Mouse (Mus musculus): ENCODE measurements around the gene Ffar2. TPM values are rescaled to one million over a fixed set of nuclear protein-coding genes. Genes with fewer than 3 reads are reported as not detected.

Gene Ffar2
- total and polyA plus RNA-seq, 3 experiments = 0.31 to 0.33 TPM; not detected in 1

GRCm38 (mm10) chr7:30820854-30821445, 2.6 kb downstream of the Ffar2 start:
- ATAC-seq (ENCODE audit: extremely low read depth, insufficient number of reproducible peaks, low FRiP score, poor library complexity, severe bottlenecking) = no peak
- no peak overlapping the region for H3K4me3 ChIP-seq (ENCODE audit: low read depth, low read length)
- TF ChIP-seq TAL1 (conservative IDR thresholded peaks at IDR 0.05; ENCODE audit: low read depth, low read length) (no peak), GATA1 (IDR thresholded peaks at IDR 0.05; ENCODE audit: borderline replicate concordance, low read length) (no peak), POLR2AphosphoS5 (IDR thresholded peaks at IDR 0.05; ENCODE audit: insufficient replicate concordance, low read depth, low read length) (no peak), GATA2 (IDR thresholded peaks at IDR 0.05; ENCODE audit: borderline replicate concordance, low read depth, low read length) (no peak), CTCF (IDR thresholded peaks at IDR 0.05; ENCODE audit: low read depth, low read length) (no peak)
- DNase-seq (ENCODE audit: low spot score) = no peak
- no peaks in the 10 kb centered on the region for H3K9me3 ChIP-seq (replicated peaks)
- no peaks in the 10 kb centered on the region for H3K36me3 ChIP-seq (replicated peaks)
- no peaks in the 10 kb centered on the region for H3K4me1 ChIP-seq (ENCODE audit: insufficient read depth, low read depth, low read length)
- peaks cover 17% of the 10 kb centered on the region; the same call in 1 of the 2 replicates for H3K27me3 ChIP-seq (ENCODE audit: insufficient read depth, low read length)

DNA sequence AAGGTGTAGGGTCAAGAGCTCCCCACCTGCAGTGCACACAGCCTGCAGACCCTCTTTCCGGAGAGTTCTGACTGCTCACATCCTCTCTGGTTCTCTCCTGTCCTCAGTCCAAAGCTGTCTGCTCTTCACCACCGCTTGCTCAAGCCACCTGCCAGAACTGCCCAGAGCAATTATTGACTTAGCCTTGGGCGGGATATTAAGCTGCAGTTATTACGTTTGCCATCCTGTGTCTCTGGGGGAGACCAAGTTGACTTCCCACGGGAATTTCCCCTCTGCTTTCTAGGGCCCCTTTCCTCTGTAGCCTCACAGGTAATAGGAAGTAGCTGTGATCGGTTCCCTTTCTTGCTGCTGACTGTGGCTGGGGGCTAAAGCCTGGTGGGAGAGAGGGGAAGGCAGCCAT, 3.4 kb downstream of the Ffar2 start:
- Histone ChIP-seq H3K27me3 (ENCODE audit: insufficient read depth, low read length) (peaks cover 17% of the 10 kb centered on the region; the same call in 1 of the 2 replicates), H3K9me3 (replicated peaks) (no peaks in the 10 kb centered on the region), H3K36me3 (replicated peaks) (no peaks in the 10 kb centered on the region), H3K4me3 (ENCODE audit: low read depth, low read length) (no peak overlapping the region), H3K4me1 (ENCODE audit: insufficient read depth, low read depth, low read length) (no peaks in the 10 kb centered on the region)
- TF ChIP-seq CTCF (IDR thresholded peaks at IDR 0.05; ENCODE audit: low read depth, low read length) (no peak), GATA1 (IDR thresholded peaks at IDR 0.05; ENCODE audit: borderline replicate concordance, low read length) (no peak), POLR2AphosphoS5 (IDR thresholded peaks at IDR 0.05; ENCODE audit: insufficient replicate concordance, low read depth, low read length) (no peak), GATA2 (IDR thresholded peaks at IDR 0.05; ENCODE audit: borderline replicate concordance, low read depth, low read length) (no peak), TAL1 (conservative IDR thresholded peaks at IDR 0.05; ENCODE audit: low read depth, low read length) (no peak)
- DNase-seq (ENCODE audit: low spot score) = no peak
- no peak for ATAC-seq (ENCODE audit: extremely low read depth, insufficient number of reproducible peaks, low FRiP score, poor library complexity, severe bottlenecking)

GRCm38 (mm10) chr7:30812291-30812807, 11.2 kb downstream of the Ffar2 start:
- TF ChIP-seq POLR2AphosphoS5 (IDR thresholded peaks at IDR 0.05; ENCODE audit: insufficient replicate concordance, low read depth, low read length) (no peak), GATA1 (IDR thresholded peaks at IDR 0.05; ENCODE audit: borderline replicate concordance, low read length) (no peak)
- ATAC-seq (ENCODE audit: extremely low read depth, insufficient number of reproducible peaks, low FRiP score, poor library complexity, severe bottlenecking) (peak; percentile 8; the same call in 1 of the 2 replicates), DNase-seq (ENCODE audit: low spot score) (peak; percentile 11)
- Histone ChIP-seq H3K4me3 (ENCODE audit: low read depth, low read length) (no peak overlapping the region), H3K4me1 (ENCODE audit: insufficient read depth, low read depth, low read length) (no peaks in the 10 kb centered on the region), H3K36me3 (replicated peaks) (no peaks in the 10 kb centered on the region), H3K9me3 (replicated peaks) (no peaks in the 10 kb centered on the region), H3K27me3 (ENCODE audit: insufficient read depth, low read length) (0 out of 2 replicates have a peak, but pooled peaks cover 6% of the 10 kb centered on the region)

- ATAC-seq (ENCODE audit: extremely low read depth, insufficient number of reproducible peaks, low FRiP score, poor library complexity, severe bottlenecking) = no peak
- Histone ChIP-seq H3K9me3 (replicated peaks) (no peaks in the 10 kb centered on the region), H3K4me1 (ENCODE audit: insufficient read depth, low read depth, low read length) (no peaks in the 10 kb centered on the region), H3K27me3 (ENCODE audit: insufficient read depth, low read length) (0 out of 2 replicates have a peak, but pooled peaks cover 6% of the 10 kb centered on the region), H3K36me3 (replicated peaks) (no peaks in the 10 kb centered on the region), H3K4me3 (ENCODE audit: low read depth, low read length) (no peak overlapping the region)
- TF ChIP-seq GATA1 (IDR thresholded peaks at IDR 0.05; ENCODE audit: borderline replicate concordance, low read length) (no peak), CTCF (IDR thresholded peaks at IDR 0.05; ENCODE audit: low read depth, low read length) (no peak), POLR2AphosphoS5 (IDR thresholded peaks at IDR 0.05; ENCODE audit: insufficient replicate concordance, low read depth, low read length) (no peak)
- no peak for DNase-seq (ENCODE audit: low spot score)
These were observed 11.8 kb downstream of the Ffar2 start for GRCm38 (mm10) chr7:30811757-30812290.

- H3K9me3 ChIP-seq (replicated peaks) = no peaks in the 10 kb centered on the region
- no peaks in the 10 kb centered on the region for H3K36me3 ChIP-seq (replicated peaks)
- ATAC-seq (ENCODE audit: extremely low read depth, insufficient number of reproducible peaks, low FRiP score, poor library complexity, severe bottlenecking) (no peak), DNase-seq (ENCODE audit: low spot score) (no peak)
- 0 out of 2 replicates have a peak, but pooled peaks cover 6% of the 10 kb centered on the region for H3K27me3 ChIP-seq (ENCODE audit: insufficient read depth, low read length)
- H3K4me1 ChIP-seq (ENCODE audit: insufficient read depth, low read depth, low read length) = no peaks in the 10 kb centered on the region
- TF ChIP-seq CTCF (IDR thresholded peaks at IDR 0.05; ENCODE audit: low read depth, low read length) = peak; percentile 61; the same call in 1 of the 2 replicates
- no peak for TF ChIP-seq GATA1 (IDR thresholded peaks at IDR 0.05; ENCODE audit: borderline replicate concordance, low read length)
- TF ChIP-seq TAL1 (conservative IDR thresholded peaks at IDR 0.05; ENCODE audit: low read depth, low read length) = no peak
- no peak overlapping the region for H3K4me3 ChIP-seq (ENCODE audit: low read depth, low read length)
These were observed 13.3 kb downstream of the Ffar2 start for GRCm38 (mm10) chr7:30810319-30810718.

GRCm38 (mm10) chr7:30805924-30806323, 17.7 kb downstream of the Ffar2 start:
- ATAC-seq (ENCODE audit: extremely low read depth, insufficient number of reproducible peaks, low FRiP score, poor library complexity, severe bottlenecking) = no peak
- Histone ChIP-seq H3K4me3 (ENCODE audit: low read depth, low read length) (no peak overlapping the region), H3K4me1 (ENCODE audit: insufficient read depth, low read depth, low read length) (no peaks in the 10 kb centered on the region), H3K9me3 (replicated peaks) (no peaks in the 10 kb centered on the region), H3K36me3 (replicated peaks) (no peaks in the 10 kb centered on the region), H3K27me3 (ENCODE audit: insufficient read depth, low read length) (0 out of 2 replicates have a peak, but pooled peaks cover 6% of the 10 kb centered on the region)
- TF ChIP-seq CTCF (IDR thresholded peaks at IDR 0.05; ENCODE audit: low read depth, low read length) (peak; percentile 68), TAL1 (conservative IDR thresholded peaks at IDR 0.05; ENCODE audit: low read depth, low read length) (no peak), GATA2 (IDR thresholded peaks at IDR 0.05; ENCODE audit: borderline replicate concordance, low read depth, low read length) (no peak), GATA1 (IDR thresholded peaks at IDR 0.05; ENCODE audit: borderline replicate concordance, low read length) (no peak), POLR2AphosphoS5 (IDR thresholded peaks at IDR 0.05; ENCODE audit: insufficient replicate concordance, low read depth, low read length) (no peak)
- no peak for DNase-seq (ENCODE audit: low spot score)
